Mouse (Mus musculus) C3H10T1/2 (cell line): ENCODE data around the gene Plxna2. TPM values are rescaled to one million over a fixed set of nuclear protein-coding genes. Genes with fewer than 3 reads are reported as not detected.

ENCODE experiments used
- polyA plus RNA-seq, 2 experiments: library from polyadenylated mRNA; unstranded; fragments of >200 nt; fragmentation: generic; extraction: Trizol; gene quantifications; one replicate each; pipeline ENCODE4 v1.2.1; 2012; ENCODE audit warnings: missing spikeins in 2 of 2

Gene Plxna2
- polyA plus RNA-seq = 1 to 10 TPM; 1.1 to 7.8 TPM

DNA sequence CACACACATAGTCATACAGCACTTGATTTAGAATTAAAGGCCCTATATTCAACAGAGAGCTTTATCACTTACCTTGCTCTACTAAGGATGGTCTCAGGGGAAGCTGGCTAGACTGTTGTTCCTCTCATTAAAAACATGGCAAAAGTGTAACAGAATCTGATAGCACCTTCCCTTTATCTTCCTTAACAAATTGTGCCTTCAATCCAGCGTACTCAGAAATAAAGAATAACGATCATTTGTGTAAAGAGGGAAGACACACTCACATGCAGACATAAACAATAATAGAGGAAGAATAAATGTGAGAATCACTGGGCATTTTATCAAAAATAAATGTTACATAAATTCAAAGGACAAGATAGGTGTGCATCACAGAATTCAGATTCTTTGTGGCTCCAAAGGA is at the start of gene Plxna2:
TSS of gene Plxna2 (plus strand) at position 301 of the 400 bp plus-strand sequence.

